Mouse (Mus musculus): Measurements from ENCODE around the gene Evx2.

DNA sequence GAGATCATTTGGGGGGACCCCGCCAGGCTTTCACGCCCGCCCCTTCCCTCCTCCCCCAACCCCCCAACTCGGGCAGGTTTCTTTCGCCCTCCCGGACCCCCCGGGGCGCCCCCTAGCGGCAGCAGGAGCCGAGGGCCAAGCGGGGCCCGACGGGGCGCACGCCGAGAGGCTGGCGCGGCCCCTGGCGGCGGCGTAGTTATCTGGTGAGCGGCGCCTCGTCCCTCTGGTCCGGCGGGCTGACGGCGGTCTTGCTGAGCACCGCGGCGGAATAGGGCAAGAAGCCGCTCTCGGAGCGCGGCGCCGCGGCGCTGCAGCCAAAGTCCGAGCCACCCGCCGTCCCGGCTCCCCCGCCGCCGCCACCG, 4.0 kb downstream of the Evx2 start:
- no peak for TF ChIP-seq POLR2A (IDR thresholded peaks at IDR 0.05; ENCODE audit: control insufficient read depth, low read depth, low read length)
- peak; percentile 47 for TF ChIP-seq CTCF (IDR thresholded peaks at IDR 0.05; ENCODE audit: control insufficient read depth, insufficient read depth, insufficient replicate concordance, low read depth, low read length)

Data from testis, adult 2 months (tissue).